Mouse (Mus musculus): ENCODE results near the gene Myo18b.

The Myo18b gene

GRCm38 (mm10) chr5:112796086-112796485 lies 100.1 kb downstream of the Myo18b start:
- no peak for DNase-seq (ENCODE audit: low spot score)

- no peak for DNase-seq (ENCODE audit: low spot score)
Observed at GRCm38 (mm10) chr5:112791792-112792780, 104.1 kb downstream of the Myo18b start.

- no peak for DNase-seq (ENCODE audit: low spot score)
Observed at GRCm38 (mm10) chr5:112790376-112791111, 105.6 kb downstream of the Myo18b start.

DNA sequence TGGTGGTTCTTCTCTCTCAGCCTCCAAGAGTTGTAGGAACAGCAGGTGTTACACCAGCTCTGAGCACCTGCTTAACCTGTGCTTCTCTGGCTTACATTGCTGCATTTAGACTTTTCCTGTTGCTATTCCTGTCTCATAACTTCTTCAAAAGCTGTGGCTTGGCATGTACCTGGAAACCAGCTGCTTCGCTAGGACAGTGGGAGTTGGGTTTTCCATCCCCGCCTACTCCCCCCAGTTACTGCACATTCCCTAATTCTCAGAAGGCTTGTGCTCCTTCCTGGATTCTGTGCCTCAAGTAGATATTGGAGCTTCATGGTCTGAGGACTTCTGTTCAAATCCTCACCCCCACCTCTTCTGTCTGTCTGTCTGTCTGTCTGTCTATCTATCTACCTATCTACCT lies 107.7 kb downstream of the Myo18b start:
- DNase-seq (ENCODE audit: low spot score): no peak

DNA sequence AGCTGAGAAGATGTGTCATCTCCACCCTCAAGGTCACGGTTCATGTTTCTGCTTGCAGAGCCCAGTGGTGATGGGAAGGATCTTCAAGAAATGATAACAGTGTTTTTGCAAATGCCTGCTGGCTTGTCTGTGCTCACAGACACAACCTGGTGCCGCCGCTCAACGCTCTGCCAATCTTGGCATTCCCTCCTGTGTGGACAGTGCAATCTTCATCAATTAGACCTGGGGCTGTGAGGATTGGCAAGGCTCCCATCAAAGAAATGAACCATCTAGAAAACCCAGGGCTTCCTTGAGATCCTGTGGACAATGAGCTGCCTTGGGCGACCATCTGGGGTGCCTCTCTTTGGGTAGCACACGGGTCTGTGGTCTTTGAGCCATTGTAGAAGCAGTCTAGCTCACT lies 109.4 kb downstream of the Myo18b start:
- DNase-seq (ENCODE audit: low spot score): no peak

GRCm38 (mm10) chr5:112786031-112786430 lies 110.1 kb downstream of the Myo18b start:
- no peak for DNase-seq (ENCODE audit: low spot score)

GRCm38 (mm10) chr5:112781719-112782118 lies 114.4 kb downstream of the Myo18b start:
- DNase-seq (ENCODE audit: low spot score): no peak

- no peak for DNase-seq (ENCODE audit: low spot score)
Observed at GRCm38 (mm10) chr5:112781231-112781630, 114.9 kb downstream of the Myo18b start.

GRCm38 (mm10) chr5:112780383-112780782 lies 115.8 kb downstream of the Myo18b start:
- DNase-seq (ENCODE audit: low spot score): peak; percentile 5

DNA sequence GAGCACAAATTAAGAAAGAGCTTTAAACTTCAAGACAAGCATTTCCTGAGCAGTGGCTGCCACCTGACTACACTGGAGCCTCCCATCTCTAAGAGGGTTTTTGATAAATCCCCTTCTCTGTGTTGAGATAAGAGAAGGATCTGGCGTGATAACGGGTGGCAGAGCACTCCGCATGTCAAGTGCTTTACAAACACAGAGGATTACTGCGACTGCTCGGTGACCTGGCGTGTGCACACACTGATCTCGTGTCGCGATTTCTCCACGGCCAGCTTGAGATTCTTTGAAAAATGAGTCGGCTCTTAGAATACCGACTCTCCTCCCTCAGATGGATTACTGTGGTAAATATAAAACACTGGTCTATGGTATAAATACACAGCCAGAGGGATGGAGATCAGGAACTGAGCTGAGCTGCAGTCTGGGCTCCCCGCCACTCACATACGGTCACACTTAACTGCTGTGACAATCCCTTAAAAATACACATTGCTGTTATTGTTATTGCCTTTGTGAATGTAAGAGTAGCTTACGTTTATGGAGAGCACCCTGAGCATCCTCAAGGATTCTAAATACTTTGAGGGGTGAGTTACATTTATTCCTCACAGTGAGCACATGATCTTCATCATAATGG lies 119.3 kb downstream of the Myo18b start:
- no peak for DNase-seq (ENCODE audit: low spot score)

GRCm38 (mm10) chr5:112773429-112773828 lies 122.7 kb downstream of the Myo18b start:
- no peak for DNase-seq (ENCODE audit: low spot score)

DNA sequence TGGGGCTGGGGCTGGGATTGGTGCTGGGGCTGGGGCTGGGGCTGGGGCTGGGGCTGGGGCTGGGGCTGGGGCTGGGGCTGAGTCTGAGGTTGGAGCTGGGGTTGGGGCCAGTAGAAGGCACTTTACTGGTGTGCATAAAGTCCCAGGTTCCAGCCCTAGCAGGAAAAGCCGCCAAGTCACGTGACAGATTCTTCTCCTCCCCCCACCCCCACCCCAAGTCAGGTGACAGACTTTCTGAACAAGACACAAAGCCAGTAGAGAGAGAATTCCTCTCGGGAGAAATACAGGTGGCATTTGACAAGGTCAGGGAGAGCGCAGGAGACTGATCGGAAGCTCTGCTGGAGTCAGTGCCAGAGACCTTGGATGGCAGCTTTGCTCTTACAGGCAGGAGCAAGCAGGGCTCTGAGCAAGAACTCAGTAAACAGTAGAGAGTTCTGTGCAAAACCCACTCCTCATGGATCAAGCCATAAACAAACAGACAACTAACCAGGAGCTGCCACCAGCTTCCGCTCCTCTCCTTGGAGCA lies 124.7 kb downstream of the Myo18b start:
- no peak for DNase-seq (ENCODE audit: low spot score)

DNA sequence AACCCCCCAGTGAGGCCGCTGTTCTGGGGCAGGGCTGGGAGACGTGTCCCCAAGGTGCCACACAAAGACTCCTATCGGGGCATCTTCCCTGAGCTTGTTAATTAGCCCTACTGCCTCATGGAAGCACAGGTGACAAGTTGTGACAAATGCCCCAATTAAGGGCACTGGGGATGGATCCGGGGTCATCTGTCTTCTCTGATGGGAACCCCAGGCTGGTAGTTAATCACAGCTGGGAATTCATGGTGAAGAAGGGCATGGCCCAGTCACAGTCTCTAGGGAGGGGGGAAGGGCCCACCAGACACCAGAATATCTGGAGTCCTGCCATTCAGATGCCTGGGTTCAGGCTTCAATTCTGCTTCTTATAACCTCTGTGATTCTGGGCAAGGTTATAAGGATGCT lies 126.4 kb downstream of the Myo18b start:
- DNase-seq (ENCODE audit: low spot score): no peak

DNA sequence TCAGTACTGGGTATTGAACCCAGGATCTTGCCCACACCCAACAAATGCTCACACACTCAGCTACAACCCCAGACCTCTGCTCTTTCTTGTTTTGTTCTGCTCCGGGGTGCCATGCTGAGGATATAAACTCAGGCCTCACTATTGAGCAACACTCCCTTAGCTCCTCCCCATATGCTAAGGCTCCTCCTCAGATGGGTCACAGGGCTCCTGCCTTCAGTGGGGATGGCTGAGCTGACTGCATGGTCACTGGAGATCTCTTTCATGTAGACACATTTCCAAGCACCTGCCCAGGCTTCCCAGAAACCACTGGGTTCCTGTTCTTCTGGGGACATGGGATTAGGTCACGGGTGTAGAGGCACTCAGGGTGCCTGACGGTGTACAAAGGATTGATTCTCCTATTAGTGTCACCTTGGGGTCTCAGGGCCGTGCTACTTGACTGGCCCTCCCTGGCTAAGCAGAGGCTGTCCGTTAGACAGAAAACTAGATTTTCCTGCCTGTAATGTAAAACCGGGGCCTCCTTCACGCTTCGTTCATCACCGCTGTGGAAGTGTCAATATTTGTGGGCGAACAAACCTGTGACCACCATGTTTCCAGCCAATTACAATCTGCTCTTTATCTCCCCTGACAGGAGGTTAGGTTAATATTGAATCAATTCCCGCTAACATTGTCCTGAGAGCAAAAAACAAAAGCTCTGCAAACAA lies 127.0 kb downstream of the Myo18b start:
- DNase-seq (ENCODE audit: low spot score): no peak

GRCm38 (mm10) chr5:112768556-112768955 lies 127.6 kb downstream of the Myo18b start:
- no peak for DNase-seq (ENCODE audit: low spot score)

GRCm38 (mm10) chr5:112761415-112762075 lies 134.6 kb downstream of the Myo18b start:
- no peak for DNase-seq (ENCODE audit: low spot score)

GRCm38 (mm10) chr5:112755581-112755980 lies 140.6 kb downstream of the Myo18b start:
- no peak for DNase-seq (ENCODE audit: low spot score)

DNA sequence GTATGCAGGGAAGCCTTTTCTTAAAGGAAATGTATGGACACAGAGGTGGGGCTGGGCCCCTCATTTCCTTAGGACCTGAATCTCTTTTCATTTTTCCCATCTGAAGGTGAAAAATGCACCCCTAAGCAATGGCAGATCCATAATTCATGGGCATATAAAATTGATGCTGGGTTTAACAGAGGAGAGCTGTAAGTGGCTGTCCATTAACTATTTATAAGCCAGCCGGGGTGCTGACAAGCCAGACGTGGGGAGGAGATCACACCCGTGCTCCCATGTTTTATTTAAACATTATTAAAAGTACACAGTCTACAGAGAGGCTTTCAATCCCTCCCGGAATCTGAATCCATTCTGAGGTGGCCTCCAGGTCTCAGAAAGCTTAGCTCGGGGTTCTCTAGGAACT lies 146.5 kb downstream of the Myo18b start:
- no peak for DNase-seq (ENCODE audit: low spot score)

DNA sequence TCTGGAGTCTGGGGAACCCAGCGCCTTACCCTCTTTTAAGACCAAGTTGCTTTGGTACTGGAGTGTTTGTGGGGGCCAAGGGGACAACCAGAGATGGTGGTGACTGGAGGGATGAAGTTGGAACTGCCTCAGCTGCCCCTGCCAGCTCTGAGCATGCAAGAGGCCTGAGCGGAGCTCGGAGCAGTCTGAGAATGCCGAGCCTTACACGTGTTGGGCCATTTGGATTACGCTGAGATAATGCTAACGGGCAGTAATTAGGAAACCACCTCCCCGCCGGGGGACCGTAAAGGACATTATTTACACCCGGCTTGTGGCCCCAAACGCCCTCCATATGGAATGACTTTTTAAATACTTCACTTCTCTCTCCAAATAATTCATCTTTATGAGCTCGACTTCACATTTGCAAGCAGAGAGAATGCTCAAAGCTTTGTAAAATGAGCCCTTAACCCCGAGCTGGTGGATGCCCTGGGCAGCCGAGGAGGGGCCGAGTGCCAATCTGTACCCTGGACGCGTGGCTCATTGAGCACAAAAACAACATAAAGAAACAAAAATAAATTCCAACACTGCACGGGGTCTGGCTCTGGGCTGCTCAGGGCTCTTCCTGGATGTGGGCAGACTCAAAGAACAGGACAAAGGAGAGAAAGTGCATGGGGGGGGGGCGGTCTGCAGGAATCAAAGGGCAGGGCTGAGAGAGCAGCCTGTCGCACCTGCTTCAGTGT lies 148.0 kb downstream of the Myo18b start:
- no peak for DNase-seq (ENCODE audit: low spot score)

- DNase-seq (ENCODE audit: low spot score): no peak
Observed at GRCm38 (mm10) chr5:112747306-112747930, 148.7 kb downstream of the Myo18b start.
